Mouse (Mus musculus) C2C12 (cell line): ENCODE measurements around the gene Robo1.

Experiments used
- CTCF ChIP-seq: IDR thresholded peaks from one replicate; pipeline ENCODE4 v1.5.1; 2011; ENCODE audit not compliant: control insufficient read depth, insufficient read depth, insufficient read length
- FOSL1 ChIP-seq: IDR thresholded peaks from one replicate; pipeline ENCODE4 v1.8.0; 2011; ENCODE audit warnings: mild to moderate bottlenecking, low read length; ENCODE audit not compliant: poor library complexity, insufficient read depth, severe bottlenecking
- MAX ChIP-seq: IDR thresholded peaks from one replicate; pipeline ENCODE4 v1.6.1; 2011; ENCODE audit warnings: mild to moderate bottlenecking, control low read depth

DNA sequence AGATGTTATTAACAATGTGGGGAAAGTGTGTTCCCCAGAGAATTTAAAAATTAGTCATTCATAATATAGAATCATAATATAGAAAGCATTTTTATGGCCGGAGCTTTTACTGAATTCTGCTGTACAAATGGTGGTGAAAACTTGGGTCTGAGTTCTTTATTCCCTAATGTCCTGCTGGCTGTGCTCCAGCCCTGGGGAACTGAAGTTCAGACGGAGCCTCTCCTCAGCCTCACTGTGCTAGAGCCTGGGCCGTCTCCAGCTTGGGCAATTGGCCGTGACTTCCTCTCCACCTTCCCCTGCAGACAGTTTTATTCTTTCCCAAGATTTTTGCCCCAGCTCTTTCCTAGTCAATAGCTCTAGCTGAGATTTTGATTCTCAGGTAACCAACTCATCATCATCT, 429.0 kb downstream of the Robo1 start:
- no peak for TF ChIP-seq CTCF
- no peak for TF ChIP-seq FOSL1
- no peak for TF ChIP-seq MAX
